Mouse (Mus musculus): ENCODE measurements around the gene Mrpl57. TPM values are rescaled to one million over a fixed set of nuclear protein-coding genes. Genes with fewer than 3 reads are reported as not detected.

Mrpl57 gene
- total RNA-seq, 2 experiments from 2014 or later = 83.5 to 88.0 TPM

DNA sequence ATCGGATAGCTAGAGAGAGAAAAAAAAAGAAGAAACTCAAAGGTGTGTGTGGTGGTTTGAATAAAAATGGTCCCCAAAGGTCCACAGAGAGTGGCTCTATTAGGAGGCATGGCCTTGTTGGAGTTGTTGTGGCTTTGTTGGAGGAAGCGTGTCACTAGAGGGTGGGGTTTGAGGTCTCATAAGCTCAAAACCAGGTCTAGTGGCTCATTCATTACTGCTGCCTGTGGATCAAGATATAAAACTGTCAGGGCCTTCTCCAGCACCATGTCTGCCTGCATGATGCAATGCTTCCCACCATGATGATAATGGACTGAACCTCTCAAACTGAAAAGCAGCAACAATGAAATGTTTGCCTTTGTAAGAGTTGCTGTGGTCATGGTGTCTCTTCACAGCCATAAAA, 32.6 kb downstream of the Mrpl57 start:
- DNase-seq (ENCODE audit: low spot score in 2 of 2) = no peak

DNA sequence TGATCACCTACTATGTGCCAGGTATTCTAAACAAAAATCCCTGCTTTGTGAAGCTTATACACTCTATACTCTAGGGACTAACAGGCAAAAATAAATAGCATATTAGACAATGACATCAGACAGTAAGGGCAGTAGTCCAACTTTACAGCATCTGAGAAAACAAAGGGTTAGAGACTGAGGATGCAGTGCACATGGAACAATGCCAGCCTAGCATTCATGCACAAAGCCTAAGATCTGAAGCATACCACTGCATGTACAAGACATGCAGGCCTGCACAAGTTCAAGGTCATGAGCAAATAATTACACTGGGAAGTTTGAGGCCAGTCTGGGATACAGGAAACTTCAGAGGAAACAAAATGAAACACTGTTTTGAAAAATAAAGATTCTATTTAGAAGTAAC, 33.5 kb downstream of the Mrpl57 start:
- DNase-seq (ENCODE audit: low spot score in 2 of 2) = no peak

DNA sequence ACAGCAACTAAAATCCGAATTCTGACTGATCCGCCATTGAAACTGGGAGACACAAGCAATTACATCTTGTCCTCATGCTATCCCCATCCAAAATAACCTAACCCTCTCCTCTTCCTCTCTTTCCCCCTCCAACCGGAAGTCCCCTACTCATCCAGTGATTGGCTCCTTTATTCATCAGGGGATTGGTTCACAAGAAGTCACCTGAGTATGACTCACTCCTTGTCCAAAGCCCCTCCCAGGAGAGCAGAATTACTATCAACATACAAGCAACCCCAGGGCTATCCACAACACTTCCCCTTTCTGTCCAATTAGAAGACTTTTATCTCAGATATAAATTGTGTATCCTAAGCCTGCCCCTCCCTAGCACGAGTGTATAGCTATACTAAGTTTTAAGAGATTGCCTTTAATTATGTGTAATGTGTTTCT, 36.0 kb downstream of the Mrpl57 start:
- no peak for DNase-seq (ENCODE audit: low spot score in 2 of 2)

DNA sequence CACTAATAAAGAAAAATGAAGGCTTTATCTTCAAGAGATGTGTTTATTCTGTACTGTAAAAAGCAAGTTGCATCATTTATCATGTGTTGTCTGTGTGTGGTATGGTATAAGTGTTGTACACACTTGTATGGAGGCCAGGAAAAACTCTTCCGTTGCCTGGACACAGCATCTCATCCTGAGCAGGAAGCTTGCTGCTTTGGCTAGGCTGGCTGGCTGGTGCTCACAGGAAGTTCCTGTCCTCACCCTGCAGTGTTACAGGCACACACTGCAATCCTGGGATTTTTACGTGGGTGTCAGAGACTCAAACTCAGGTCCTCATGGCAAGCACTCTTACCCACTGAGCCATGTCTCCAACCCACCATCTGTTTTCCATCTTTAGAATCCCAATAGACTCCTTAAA, 37.1 kb downstream of the Mrpl57 start:
- no peak for DNase-seq (ENCODE audit: low spot score in 2 of 2)

DNA sequence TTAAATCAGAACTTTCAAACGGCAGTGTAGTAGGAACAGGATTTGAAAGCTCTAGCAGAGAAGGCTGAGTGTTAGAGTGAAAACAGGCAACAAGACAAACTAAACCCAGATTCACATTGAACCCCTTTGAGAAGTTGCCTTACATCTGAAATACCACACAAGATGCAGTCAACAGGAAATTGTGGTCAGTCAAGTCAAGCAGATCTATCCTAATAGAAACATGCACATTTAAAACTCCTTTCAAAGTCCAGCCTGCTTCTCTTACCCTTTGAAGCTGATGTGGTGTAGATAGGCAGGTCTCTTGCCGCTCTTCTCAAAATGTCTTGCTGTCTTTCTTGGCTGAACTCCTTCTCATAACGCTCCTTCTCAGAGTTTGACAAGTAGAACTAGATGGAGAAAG, 39.2 kb downstream of the Mrpl57 start:
- DNase-seq (ENCODE audit: low spot score in 2 of 2) = no peak

DNA sequence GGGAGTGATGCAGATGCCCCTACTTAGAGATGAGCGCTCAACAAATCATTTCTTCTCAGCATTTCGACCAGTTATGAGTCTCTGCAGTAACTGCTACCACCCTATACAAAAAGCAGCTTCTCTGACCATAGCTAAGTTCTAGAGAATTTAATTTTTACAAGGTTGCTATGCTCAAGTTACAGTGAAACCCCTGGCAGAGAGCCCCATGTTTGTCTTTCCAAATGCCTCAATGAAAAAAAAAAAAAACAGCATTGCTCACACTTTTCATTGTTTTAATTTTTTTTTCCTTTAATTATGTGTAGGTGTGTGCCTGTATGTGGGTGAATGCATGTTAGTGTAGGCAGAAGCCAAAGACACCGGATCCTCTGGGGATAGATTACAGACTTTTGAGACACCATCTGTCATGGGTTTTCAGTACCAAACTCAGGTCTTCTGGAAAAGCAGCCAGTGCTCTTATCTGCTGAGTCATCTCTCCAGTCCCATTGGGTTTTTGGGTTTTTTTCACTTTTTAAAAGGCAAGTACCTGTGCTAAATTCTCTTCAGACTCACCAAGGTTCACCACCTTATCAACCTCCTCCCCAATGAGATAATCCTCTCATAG, 40.7 kb downstream of the Mrpl57 start:
- DNase-seq (ENCODE audit: low spot score in 2 of 2) = no peak

DNA sequence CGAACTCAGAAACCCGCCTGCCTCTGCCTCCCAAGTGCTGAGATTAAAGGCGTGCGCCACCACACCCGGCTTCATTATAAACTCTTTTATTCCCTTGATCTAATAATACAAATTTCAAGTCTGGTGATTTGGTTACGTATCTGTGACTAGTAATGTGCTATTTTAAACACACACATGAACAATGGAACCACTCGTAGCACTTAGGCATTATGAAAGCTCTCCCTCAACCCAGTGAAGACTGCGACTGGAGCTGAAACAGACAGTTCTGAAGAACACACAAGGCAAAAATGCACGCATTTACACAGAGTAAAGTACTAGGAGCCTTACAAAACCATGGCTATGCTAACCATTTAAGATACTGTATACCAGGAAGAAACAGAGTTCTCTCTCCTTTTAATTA, 51.9 kb downstream of the Mrpl57 start:
- DNase-seq (ENCODE audit: low spot score in 2 of 2) = no peak

Small RNA genes within 50 kb of the gene (microRNA-seq; reads per million reads assigned to microRNA genes)
- 1.6 to 1.8 reads per million in 2 experiments for gene Mir3077

Other genes with a start within 250 kb of the Mrpl57 start
- gene Xpo4, start 160.8 kb upstream of the Mrpl57 start, total RNA-seq (2021) = 10 to 100 TPM; 15.2 to 15.5 TPM
- not detected for gene Gm49361, start 80.1 kb upstream of the Mrpl57 start, total RNA-seq (2021)
- gene Lats2, start 67.8 kb upstream of the Mrpl57 start, total RNA-seq (2021) = 10 to 100 TPM; 20.7 to 25.5 TPM
- gene Sap18, start 28.1 kb upstream of the Mrpl57 start, total RNA-seq (2021) = 10 to 100 TPM; 23.2 to 42.1 TPM
- gene Ska3, start within 50 bp of the Mrpl57 start, total RNA-seq (2021) = 1 to 10 TPM; 2.1 to 3.2 TPM
- 10 to 100 TPM; 29.2 to 31.3 TPM for gene Zdhhc20, start 64.0 kb downstream of the Mrpl57 start, total RNA-seq (2021)
- 10 to 100 TPM; 33.5 to 34.4 TPM for gene Micu2, start 173.0 kb downstream of the Mrpl57 start, total RNA-seq (2021)
- 10 to 100 TPM; 15.8 to 16.9 TPM for gene Fgf9, start 244.3 kb downstream of the Mrpl57 start, total RNA-seq (2021)